Mouse (Mus musculus) gastrocnemius, postnatal 36 days (tissue): Measurements from ENCODE around the gene Mypn. TPM values are rescaled to one million over a fixed set of nuclear protein-coding genes. Genes with fewer than 3 reads are reported as not detected.

ENCODE experiments used
- DNase-seq, 2 experiments: peaks; one replicate each; pipeline ENCODE4 v3.0.0; 2022
- intact Hi-C: fragments of 180-260 bp; cut with DNase I; formaldehyde crosslinking; loops from one replicate; pipeline ENCODE4 v1.15.1; 2025
- long read RNA-seq, 2 experiments: library from polyadenylated mRNA; stranded (forward); transcript quantifications; one replicate each; pipeline ENCODE4 v2.0.0; 2021
- total RNA-seq, 2 experiments: library from RNA; stranded (reverse); gene quantifications; 2 replicates each; pipeline ENCODE4 v1.2.3; 2021

Gene Mypn
- total RNA-seq = 100 to 1,000 TPM; 252 to 293 TPM
- long read RNA-seq, experiment 1, full-length matches to known transcripts = 16 of 80 reads
- long read RNA-seq, experiment 1, partial matches to known transcripts = 31 of 80 reads
- long read RNA-seq, experiment 1, other reads (novel, unspliced or antisense) = 33 of 80 reads
- long read RNA-seq, experiment 2, full-length matches to known transcripts = 16 of 92 reads
- long read RNA-seq, experiment 2, partial matches to known transcripts = 37 of 92 reads
- long read RNA-seq, experiment 2, other reads (novel, unspliced or antisense) = 39 of 92 reads

- intact Hi-C loops = loop anchor here (5.0 kb wide), 1 partner anchor 39 kb away; the partner anchor contains the start of gene Herc4
- peak; percentile 38 to 42 for DNase-seq
These were observed at the start of gene Mypn for GRCm38 (mm10) chr10:63203728-63204127. Mypn (minus strand) TSS chr10:63203952.

- DNase-seq = no peak
- intact Hi-C loops = loop anchor here (10.0 kb wide), 1 partner anchor 94 kb away; no protein-coding TSS in a partner anchor
These were observed 44.7 kb upstream of the Mypn start for GRCm38 (mm10) chr10:63248421-63248820.

- no peak for DNase-seq
- intact Hi-C loops = loop anchor here (10.0 kb wide), 1 partner anchor 93 kb away; no protein-coding TSS in a partner anchor
These were observed 43.7 kb upstream of the Mypn start for GRCm38 (mm10) chr10:63247457-63247856.

DNA sequence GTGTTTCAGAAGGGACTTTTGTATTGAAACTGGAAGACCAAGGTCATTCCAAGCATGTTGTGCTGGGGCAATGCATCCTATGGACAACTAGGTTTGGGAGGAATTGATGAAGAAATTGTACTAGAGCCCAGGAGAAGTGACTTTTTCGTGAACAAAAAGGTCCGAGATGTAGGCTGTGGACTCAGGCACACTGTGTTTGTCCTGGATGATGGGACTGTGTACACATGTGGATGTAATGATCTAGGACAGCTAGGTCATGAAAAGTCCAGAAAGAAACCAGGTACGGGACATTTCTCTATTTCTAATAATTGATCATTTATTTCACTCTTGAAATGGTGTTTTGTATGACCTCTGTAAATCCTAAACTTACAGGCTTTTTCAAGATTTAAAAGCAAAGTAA is 42.1 kb upstream of the Mypn start:
- intact Hi-C loops = loop anchor here (10.0 kb wide), 1 partner anchor 91 kb away; no protein-coding TSS in a partner anchor
- DNase-seq = no peak

GRCm38 (mm10) chr10:63244746-63245145 is 41.0 kb upstream of the Mypn start:
- intact Hi-C loops = loop anchor here (5.0 to 10.0 kb wide), 2 partner anchors 42 to 90 kb away; partner anchors contain the start of gene Mypn
- DNase-seq = no peak

DNA sequence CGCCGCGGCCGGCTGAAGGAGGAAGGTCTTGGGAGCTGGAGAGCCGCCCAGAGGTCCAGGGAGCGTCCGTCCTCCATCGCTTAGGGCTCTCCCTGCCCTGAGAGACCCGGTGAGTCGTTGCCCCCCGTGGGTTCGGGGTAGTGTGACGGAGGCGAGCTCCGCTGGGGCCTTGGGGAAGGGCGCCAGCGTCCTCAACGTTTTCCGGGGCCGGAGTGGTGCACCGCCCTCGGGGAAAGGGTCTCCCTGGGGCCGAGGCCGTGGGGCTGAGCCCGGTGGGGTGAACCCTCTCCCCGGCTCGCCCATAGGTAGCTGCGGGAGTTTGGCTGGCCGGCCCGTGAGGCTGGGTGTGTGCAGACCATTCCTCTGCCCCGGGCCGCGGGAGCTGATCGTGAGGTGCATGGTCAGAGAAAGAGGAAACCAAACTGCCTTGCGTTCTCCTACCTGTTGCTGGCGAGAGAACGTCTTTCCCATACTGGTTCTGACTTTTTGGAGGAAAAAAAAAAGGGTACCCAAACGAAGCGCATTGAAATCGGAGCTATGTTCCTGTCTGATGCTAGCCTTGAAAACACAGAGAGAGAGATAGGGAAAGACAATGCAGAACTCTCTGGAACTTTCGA is 40.4 kb upstream of the Mypn start:
- intact Hi-C loops = loop anchor here (5.0 to 10.0 kb wide), 2 partner anchors 42 to 89 kb away; partner anchors contain the start of gene Mypn
- DNase-seq = no peak

DNA sequence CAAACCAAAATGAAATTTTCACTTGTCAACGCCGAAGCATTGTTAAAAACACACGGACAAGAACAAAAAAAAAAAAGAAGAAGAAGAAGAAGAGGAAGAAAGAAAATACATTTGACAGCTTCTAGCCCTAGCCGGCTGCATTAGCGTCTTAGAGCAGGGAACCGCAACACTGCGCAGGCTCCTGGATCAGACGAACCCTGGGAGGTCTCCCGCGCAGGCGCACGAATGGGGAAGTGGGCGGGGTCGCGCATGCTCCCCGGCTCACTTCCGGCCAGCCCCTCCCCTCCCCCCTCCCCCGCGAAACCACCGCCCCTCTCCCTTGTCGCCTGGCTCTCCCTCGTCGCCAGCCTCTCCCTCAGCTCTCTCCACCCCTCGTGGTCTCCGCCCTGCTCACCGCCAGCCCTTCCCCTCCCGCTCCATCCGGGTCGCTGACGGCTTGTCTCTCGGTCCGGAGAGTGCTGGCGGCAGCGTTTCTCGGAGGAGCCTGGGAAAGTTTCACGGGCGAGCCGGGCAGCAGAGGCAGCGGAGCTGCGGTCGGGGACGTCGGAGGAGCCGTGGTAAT is 39.8 kb upstream of the Mypn start, which contains the start of gene Herc4:
Gene Herc4, plus strand, starts transcription at position 318 of the 562 bp plus-strand sequence.
- DNase-seq = peak; percentile 89 to 92
- intact Hi-C loops = loop anchor here (5.0 to 10.0 kb wide), 2 partner anchors 41 to 89 kb away; partner anchors contain the start of gene Mypn

GRCm38 (mm10) chr10:63242798-63243435 is 39.2 kb upstream of the Mypn start:
- intact Hi-C loops = loop anchor here (5.0 to 10.0 kb wide), 2 partner anchors 41 to 88 kb away; partner anchors contain the start of gene Mypn

GRCm38 (mm10) chr10:63240868-63241271 is 37.1 kb upstream of the Mypn start:
- intact Hi-C loops = loop anchor here (5.0 to 10.0 kb wide), 2 partner anchors 39 to 86 kb away; partner anchors contain the start of gene Mypn
- DNase-seq = no peak

More at GRCm38 (mm10) chr10:63242798-63243435, 39.2 kb upstream of the Mypn start:
- no peak for DNase-seq

GRCm38 (mm10) chr10:63239848-63240247 is 36.1 kb upstream of the Mypn start:
- DNase-seq = no peak
- intact Hi-C loops = loop anchor here (5.0 to 10.0 kb wide), 2 partner anchors 38 to 85 kb away; partner anchors contain the start of gene Mypn

DNA sequence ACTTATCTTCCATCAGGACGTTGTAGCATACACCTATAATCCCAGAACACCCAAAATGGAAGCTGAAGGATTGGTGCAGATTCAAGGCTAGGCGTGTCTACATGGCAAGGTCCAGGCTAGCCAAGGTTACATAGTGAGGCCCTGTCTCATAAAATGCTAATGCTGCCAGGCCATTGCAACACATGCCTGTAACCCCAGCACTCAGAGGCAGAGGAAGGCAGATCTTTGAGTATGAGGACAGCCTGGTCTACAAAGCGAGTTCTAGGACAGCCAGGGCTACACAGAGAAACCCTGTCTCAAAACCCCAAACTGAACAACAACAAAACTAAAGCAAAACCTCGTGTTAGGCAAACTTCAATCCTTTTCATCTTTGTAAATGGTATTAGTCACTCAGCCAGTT is 34.3 kb upstream of the Mypn start:
- no peak for DNase-seq
- intact Hi-C loops = no loop called here

GRCm38 (mm10) chr10:63237206-63237605 is 33.5 kb upstream of the Mypn start:
- intact Hi-C loops = no loop called here
- no peak for DNase-seq

- intact Hi-C loops = no loop called here
- no peak for DNase-seq
These were observed 32.9 kb upstream of the Mypn start for GRCm38 (mm10) chr10:63236663-63237062.

- DNase-seq = no peak
- intact Hi-C loops = no loop called here
These were observed 32.1 kb upstream of the Mypn start for GRCm38 (mm10) chr10:63235889-63236288.

GRCm38 (mm10) chr10:63234133-63234532 is 30.4 kb upstream of the Mypn start:
- no peak for DNase-seq
- intact Hi-C loops = no loop called here

DNA sequence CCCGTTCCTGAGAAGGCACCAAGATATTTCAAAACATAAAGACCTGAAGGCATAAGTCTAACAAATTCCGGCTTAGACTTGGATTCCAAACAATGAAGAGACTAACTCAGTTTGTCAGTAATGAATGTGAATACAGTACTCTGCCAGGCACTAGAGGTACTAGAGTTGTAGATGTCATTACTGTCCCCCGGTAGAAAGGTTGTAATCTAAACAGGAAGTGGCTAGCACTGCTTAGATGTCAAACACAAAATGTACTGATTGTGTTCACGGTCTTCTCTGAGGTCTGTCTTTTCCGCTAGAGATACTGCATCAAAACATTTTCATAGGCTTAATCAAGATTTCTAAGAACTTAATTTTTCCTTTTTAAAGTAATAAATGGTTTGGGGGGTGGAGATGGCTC is 27.9 kb upstream of the Mypn start:
- no peak for DNase-seq
- intact Hi-C loops = no loop called here

DNA sequence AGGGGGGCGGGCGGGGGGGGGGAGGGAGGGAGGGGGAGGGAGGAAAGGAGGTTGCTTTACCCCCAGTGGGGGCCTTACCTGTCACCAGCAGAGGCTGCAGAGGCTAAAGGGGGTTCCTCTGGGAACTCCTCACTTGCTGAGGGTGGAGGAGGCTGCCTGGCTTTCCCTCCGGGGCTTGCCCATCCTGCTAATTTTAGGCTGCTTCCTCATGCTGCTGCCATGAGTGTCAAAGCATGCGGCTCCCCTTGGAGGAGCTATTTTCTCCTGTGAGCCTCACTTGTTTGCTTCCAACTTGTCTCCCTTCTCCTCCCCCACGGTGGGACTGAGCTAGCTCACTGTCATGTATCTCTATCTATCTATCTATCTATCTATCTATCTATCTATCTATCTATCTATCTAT is 27.1 kb upstream of the Mypn start:
- intact Hi-C loops = no loop called here

DNA sequence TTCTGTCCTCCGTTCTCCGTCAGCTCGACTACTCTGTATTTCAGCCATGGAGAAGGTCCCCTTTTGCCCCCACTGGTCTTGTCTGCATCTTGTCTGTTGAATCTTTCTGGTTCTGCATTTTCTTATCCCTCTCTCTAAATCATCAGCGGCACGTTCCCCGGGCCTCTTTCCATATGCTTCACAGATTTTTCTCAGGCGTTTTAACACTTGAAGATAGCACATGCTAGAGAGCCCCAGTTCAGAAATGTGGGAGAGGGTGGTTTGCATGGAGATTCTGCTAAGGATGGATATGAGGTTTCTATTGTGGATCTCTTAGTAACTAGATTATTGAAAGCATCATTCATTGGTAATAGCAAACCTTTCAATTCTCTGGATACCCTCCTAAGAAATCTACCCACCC is 26.5 kb upstream of the Mypn start:
- DNase-seq = no peak
- intact Hi-C loops = no loop called here

More for the DNA sequence above, 27.1 kb upstream of the Mypn start:
- peak in 1 of 2 experiments; percentile 15 for DNase-seq

DNA sequence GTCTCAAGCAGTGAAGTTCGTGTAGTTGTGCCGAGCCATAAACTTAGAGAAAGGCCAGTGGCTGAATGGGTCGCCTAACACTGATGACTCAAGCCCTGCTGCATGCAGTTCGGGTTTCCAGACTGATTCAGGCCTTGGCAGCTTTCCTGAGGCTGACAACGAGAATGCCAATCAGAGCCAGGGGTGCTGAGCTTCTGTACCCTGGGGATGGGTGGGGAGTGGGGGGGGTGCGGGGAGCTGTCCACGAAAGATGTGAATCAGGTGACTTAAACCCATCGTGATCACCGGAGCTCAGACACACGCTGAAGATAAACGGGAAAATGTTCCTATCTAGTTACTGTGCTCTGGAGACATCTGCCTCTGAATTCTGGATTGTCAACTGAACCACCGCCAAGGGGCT is 20.6 kb upstream of the Mypn start:
- DNase-seq = peak; percentile 53 to 63
- intact Hi-C loops = no loop called here

- no peak for DNase-seq
- intact Hi-C loops = no loop called here
These were observed 17.5 kb upstream of the Mypn start for GRCm38 (mm10) chr10:63221081-63221783.
